Mouse (Mus musculus): ENCODE data around the gene Rtp3. TPM values are rescaled to one million over a fixed set of nuclear protein-coding genes. Genes with fewer than 3 reads are reported as not detected.

Rtp3 gene
- under 1 TPM; 0.18 to 0.32 TPM for total RNA-seq (2021)

DNA sequence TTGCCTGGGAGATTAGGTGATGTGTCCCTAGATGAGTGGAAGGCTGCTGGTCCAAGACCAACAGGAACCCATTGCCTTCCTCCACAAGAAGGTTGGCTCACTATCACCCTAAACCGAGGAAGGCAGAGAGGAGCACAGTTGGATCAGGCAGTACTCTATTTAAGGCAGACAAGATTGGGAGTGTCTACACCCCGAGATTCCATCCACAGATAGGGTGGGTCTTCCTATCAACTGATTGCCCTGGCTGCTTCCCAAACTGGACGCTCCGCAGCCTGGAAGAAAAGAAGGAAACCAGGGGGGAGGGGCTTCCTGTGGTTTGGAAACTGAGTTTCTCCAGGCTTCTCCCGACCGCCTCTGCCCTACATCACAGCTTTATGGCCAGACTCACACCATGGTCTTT lies at the start of gene Rtp3:
Gene Rtp3, minus strand, starts transcription at position 380 of the 400 bp plus-strand sequence.
- no peak for DNase-seq

GRCm38 (mm10) chr9:111039966-111040365 lies 49.6 kb upstream of the Rtp3 start:
- DNase-seq, result no peak

DNA sequence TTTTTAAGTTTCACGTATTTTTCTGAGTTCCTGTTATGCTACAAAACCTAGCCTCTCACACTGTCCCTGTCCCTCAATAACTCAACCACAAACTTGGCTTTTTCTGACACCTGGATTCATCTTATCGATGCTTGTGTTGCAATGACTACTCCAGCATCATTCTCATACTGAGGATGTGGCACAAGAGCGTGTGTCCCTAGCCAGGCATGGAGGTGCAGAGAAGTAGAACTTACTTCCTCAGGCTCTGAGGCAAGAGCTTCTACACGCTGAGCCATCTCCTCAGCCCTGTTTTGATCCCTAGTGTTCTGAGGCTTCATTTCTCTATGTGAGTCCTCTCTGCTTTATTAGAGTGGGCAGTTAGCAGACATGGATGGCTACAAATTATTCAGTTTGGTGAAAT lies 43.3 kb upstream of the Rtp3 start:
- no peak for DNase-seq

DNA sequence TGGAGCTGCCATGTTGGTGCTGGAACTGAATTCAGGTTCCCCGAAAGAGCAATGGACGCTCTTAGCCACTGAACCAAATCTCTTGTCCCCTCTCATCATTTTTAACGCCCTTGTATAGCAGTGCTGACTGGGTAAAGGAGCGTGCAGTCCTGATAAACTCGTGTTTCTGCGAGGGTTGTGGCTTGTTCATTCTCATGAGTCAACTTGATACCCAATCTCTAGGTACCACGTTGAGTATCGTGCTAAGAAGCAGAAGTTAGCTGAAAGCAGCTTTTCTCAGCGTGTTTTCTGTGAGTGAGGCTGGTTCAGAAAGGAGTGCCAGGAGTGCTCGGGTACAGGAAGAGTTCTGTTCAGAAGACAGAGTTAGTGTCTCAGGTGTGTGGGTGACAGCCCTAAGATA lies 36.4 kb upstream of the Rtp3 start:
- DNase-seq, result no peak

DNA sequence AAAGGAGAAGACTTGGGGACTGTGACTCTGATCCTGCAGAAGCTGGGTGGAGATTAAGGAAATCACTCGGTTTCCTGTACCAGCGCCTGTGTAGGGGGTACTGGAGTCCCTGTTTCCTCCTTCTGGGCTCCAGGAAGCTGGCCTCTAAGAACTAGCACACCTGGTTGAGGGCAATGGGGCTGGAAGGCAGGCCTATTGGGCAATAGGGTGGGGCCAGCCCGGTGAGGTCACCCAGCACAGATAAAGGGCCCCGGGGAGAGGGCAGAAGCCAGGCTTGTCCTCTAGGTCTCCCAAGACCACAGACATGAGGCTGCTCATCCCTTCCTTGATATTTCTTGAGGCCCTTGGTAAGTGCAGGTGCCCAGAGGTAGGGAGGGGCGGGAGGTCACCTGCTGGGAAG lies 28.6 kb upstream of the Rtp3 start, which contains the start of gene Ltf:
Gene Ltf, plus strand, starts transcription at position 250 of the 400 bp plus-strand sequence.
- DNase-seq, result no peak

- no peak for DNase-seq
Measured at GRCm38 (mm10) chr9:111015658-111016057, 25.3 kb upstream of the Rtp3 start.

DNA sequence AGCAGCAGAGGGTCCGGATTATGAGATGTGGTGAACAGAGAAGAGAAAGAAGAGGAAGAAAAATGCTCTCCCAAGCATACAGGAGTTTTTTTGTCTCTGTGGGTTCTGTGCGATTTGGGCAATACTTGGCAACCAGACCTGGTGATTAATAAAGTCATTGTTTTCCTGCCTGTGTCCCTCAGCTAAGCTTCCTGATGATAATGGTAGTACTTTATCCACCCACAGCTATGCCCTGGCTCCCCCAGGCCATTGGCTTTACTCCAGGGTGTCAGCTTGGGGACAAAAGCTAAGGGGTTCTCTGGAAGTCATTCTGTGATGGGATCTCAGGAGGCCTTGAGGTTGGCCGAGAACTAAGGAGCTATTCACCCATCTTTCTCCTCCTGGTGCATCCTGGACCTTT lies 21.7 kb upstream of the Rtp3 start:
- DNase-seq, result no peak

- no peak for DNase-seq
Measured at GRCm38 (mm10) chr9:111011550-111011949, 21.2 kb upstream of the Rtp3 start.

GRCm38 (mm10) chr9:111009763-111010162 lies 19.4 kb upstream of the Rtp3 start:
- no peak for DNase-seq

DNA sequence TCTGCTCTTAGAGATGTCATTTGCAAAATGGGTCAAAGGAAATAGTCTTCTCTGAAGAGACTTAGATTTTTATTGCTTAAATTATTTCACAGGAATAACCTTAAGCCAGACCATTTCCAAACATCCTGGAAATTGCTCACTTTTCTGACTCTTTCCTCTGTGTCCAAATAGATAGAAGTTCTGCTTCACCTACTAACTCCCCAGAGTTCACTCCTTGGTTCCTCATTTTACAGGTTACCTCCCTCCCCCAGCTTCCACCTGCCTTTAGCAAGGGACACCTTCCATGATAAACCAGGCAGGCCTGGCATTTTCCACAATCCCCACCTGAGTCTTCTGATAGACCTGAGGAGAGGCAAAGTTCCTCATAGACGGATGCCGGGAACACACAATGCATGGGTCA lies 16.2 kb upstream of the Rtp3 start:
- DNase-seq, result no peak

DNA sequence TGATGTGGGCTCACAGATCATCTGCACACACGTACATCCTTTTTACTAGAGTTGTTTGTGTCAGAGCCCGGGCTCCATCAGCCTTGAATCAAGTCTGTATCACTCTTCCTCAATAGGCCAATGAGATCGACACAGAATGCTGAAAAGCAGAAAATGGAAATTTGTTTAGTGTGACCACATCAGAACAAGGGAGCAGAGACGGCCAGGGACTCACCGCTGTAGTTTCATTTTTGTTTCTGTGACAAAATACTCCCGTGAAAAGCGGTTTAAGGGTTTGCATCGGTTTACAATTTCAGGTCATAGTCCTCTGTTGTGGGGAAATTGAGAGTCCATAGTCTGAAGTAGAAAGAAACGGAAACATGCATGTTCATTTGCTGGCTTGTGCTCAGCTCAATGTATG lies 12.9 kb upstream of the Rtp3 start:
- no peak for DNase-seq

GRCm38 (mm10) chr9:111001621-111002020 lies 11.2 kb upstream of the Rtp3 start:
- DNase-seq, result no peak

DNA sequence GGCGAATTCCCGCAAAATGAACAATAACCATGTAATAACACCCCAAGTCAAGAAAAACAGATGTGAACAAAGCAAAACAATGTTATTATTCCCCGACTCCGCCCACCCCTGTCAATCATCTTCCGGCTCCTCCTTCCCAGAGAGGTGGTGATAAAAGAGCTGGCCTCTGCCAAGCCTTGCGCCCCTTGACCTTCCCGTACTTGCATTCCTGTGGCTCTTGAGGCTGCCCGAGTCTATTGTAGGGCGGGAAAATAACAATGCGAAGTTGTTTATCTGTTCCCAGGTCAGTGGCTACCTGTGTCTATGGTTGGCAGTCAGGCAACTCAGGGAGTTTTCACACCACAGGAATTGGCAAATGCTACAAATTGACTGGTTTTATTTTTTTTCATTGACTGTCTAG lies 9.5 kb upstream of the Rtp3 start:
- no peak for DNase-seq

DNA sequence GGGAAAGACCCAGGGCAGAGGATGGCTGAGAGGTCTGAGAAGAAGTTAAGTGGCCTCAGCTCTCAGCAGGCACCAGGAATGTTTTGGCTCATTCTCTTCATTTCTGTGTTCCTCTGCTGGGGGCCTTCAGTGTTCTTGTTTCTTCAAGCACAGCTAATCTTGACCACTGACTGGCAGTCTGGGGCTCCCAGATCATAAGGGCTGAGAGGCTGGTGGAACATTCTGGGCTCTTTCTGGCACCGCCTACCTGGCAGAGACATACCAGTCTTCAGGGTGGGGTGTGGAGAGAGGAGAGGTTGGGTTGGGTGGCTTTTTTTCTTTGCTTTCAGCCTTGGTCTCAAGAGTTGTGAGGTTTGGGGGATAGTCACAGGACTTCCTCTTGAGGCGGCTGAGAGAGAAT lies 8.7 kb upstream of the Rtp3 start:
- no peak for DNase-seq

DNA sequence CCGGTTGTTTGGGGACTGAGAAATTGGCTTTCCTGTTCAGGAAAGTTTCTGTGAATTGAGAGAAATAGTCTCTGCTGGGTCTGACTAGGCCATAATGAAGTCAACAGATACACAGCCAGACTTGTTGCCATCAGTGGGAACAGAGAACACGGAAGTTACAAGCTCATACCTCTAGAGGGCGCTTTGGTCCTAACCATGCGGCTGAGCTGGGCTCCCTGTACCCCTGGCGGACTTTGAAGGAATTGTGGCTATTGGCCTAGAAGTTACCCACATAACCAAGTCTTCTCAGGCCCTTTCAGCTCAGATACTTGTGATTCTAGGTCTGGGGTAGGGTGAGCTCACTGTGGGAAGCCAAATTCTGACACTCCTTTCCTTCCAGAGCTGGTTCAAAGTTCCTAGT lies 6.9 kb upstream of the Rtp3 start:
- peak; percentile 44 to 60 for DNase-seq

DNA sequence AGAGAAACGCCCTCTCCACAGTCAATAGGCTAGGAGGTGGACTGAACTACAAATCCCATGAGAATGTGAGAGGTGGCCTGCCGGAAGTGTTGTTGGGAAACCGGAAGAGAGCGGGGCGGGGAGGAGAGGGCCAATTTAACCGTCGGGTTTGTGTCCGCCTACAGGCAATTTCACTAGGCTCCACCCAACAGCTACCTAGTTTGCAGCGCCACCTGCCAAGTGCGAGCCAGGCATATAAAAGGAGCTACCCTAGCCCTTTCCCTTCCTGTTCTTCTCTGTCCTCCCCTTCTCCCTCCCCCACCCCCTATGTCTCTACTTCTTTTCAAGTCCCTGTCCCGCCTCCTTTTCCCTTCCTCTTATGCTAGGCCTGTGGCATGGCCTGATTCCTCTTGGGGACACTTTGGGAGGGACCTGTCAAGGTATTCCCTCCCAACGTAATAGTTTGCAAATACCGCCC lies 4.4 kb upstream of the Rtp3 start:
- DNase-seq, result peak; percentile 64 to 65

DNA sequence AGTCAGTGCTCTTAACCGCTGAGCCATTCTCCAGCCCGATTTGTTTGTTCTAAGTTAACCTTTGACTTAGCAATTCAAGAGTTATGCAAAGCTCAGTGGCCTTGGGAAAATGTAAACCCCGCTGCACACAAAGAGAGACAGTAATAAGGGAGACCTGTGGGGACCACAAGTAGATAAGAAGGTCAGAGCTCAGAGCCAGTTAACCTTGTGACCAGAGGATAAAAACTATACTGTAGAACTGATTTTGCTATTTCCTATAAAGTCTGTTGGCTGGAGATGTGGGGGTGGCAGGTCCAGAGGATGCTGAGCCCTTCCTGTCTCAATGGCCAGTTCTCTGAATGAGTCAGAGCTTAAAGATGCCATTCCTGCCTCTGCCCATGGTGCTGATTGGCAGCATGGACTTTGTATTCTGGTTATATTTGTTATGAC lies 2.9 kb upstream of the Rtp3 start:
- DNase-seq, result no peak

- no peak for DNase-seq
Measured at GRCm38 (mm10) chr9:110989543-110989942, 840 bp downstream of the Rtp3 start.

DNA sequence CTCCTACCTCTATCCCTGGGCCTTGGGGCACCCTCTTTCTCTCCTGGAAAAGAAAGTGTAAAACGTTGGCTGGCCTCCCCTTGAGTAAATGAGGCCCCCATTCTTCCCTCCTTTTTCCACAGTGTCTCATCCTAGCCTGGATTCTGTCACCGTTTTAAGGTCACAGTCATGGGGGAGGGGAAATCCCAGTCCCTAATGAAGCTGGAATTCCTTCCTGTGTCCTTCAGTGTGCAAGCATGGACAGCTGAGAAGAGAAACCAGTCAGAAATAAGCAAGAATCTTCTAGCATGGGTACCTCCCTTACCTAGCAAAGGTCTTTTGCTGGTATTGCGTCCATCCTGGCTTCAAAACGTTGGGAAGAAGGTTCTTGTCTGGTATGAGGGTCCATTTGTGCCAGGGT lies 1.2 kb downstream of the Rtp3 start:
- no peak for DNase-seq

DNA sequence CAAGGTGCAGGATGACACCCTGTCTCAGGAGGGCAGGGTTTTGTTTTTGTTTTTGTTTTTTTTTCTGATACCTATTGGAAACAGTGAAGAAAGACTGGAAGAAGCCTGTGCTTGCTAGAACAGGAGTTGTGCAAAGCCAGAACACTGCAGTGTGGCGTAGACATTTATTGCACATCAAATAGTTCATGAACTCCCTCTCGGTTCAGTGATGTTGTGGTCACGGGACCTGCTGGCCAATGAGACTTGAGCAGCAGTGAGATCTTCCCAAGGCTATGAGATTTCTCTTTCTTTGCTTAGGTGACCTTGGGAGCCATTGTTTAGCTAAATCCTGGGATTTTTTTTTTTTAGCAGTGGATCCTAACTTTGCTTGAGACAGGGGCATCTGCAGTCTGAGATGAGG lies 2.3 kb downstream of the Rtp3 start:
- no peak for DNase-seq

GRCm38 (mm10) chr9:110987331-110987730 lies 3.1 kb downstream of the Rtp3 start:
- no peak for DNase-seq

GRCm38 (mm10) chr9:110985951-110986350 lies 4.4 kb downstream of the Rtp3 start:
- no peak for DNase-seq

DNA sequence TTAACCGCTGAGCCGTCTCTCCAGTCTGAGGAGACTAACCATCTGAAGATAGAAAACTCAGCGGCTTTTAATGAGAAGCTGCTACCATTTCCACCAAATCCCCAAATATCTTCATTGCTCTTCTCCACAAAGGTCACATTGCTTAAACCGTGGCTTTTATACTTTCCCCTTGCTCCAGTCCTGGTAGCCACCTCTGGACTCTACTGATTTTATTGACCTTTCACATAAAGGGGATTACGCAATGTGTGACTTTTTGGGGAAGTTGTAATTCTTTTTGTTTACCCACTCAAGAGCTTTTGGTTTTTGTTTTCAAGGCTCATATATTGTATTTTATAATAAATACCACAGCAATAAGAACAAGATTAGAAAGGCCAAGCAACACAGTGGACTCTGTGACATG lies 4.8 kb downstream of the Rtp3 start:
- no peak for DNase-seq

GRCm38 (mm10) chr9:110984096-110984495 lies 6.3 kb downstream of the Rtp3 start:
- no peak for DNase-seq

DNA sequence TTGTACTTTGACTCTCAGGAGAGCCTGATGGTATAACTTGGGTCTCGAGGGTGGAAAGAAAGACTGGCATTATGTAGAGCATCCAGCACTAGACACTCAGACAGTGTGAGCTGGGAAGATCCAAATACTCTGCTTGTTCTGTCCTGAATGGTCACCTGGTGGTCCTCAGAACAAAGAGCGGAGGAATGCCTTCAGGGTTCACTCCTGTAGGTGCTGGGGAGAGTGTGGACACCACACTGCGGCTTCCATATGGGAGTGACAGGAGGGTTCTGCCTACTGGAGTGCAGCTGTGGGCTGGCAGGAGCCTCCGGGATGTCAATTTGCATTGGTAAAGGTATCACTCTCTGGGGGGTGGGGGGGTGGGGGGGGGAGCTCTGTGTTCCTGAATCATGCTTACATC lies 8.0 kb downstream of the Rtp3 start:
- no peak for DNase-seq

- DNase-seq, result no peak
Measured at GRCm38 (mm10) chr9:110979411-110979810, 11.0 kb downstream of the Rtp3 start.

Data from layer of hippocampus, postnatal 36 days (tissue).